In genomic region chr1:36744268-36744944, GRCm38 (mm10) we compare ENCODE assay signal across 8 mouse cellular contexts. TPM values are rescaled to one million over a fixed set of nuclear protein-coding genes. Genes with fewer than 3 reads are reported as not detected.
DNase-seq lines count a peak whose midpoint lies in the region; ATAC-seq and TF ChIP-seq lines count a peak whose summit lies in the region.

No protein-coding gene starts in this region.

- no peaks in the 10 kb centered on the region for H3K36me3 ChIP-seq in embryonic facial prominence, embryonic 13.5 days
- H3K36me3 ChIP-seq in heart, embryonic 11.5 days (ENCODE audit: control insufficient read depth, insufficient read depth, low read length): no peaks in the 10 kb centered on the region
- H3K36me3 ChIP-seq in kidney, embryonic 15.5 days: no peaks in the 10 kb centered on the region
- no peaks in the 10 kb centered on the region for H3K36me3 ChIP-seq in limb, embryonic 14.5 days (ENCODE audit: control insufficient read depth, insufficient read depth, low read length)
- H3K36me3 ChIP-seq in midbrain, embryonic 16.5 days (ENCODE audit: control insufficient read depth, insufficient read depth, low read length): no peaks in the 10 kb centered on the region

- no peak overlapping the region for H3K27ac ChIP-seq in embryonic facial prominence, embryonic 13.5 days
- H3K27ac ChIP-seq in heart, embryonic 11.5 days (ENCODE audit: low read depth, low read length): no peak overlapping the region
- no peak overlapping the region for H3K27ac ChIP-seq in kidney, embryonic 15.5 days
- no peak overlapping the region for H3K27ac ChIP-seq in limb, embryonic 14.5 days (replicated peaks; ENCODE audit: low read depth, low read length)
- H3K27ac ChIP-seq in midbrain, embryonic 16.5 days (ENCODE audit: low read length): peak overlapping the region; percentile 68

- peak; percentile 87 to 90 for DNase-seq in B cell, adult 2 months
- peak; percentile 60 to 74 for DNase-seq in adrenal gland, postnatal 36 days
- peak; percentile 66 for DNase-seq in limb, embryonic 14.5 days (ENCODE audit: low spot score)
- DNase-seq in spleen, postnatal 10 days (ENCODE audit: low spot score in 2 of 2): peak; percentile 61 to 82

- no peaks in the 10 kb centered on the region for H3K9me3 ChIP-seq in embryonic facial prominence, embryonic 13.5 days
- H3K9me3 ChIP-seq in heart, embryonic 11.5 days (replicated peaks; ENCODE audit: control insufficient read depth, low read length): no peaks in the 10 kb centered on the region
- no peaks in the 10 kb centered on the region for H3K9me3 ChIP-seq in kidney, embryonic 15.5 days (replicated peaks)
- no peaks in the 10 kb centered on the region for H3K9me3 ChIP-seq in limb, embryonic 14.5 days (ENCODE audit: control insufficient read depth, low read length)
- no peaks in the 10 kb centered on the region for H3K9me3 ChIP-seq in midbrain, embryonic 16.5 days (replicated peaks; ENCODE audit: control insufficient read depth, low read length, poor library complexity, severe bottlenecking)

- peak overlapping the region; percentile 21 for H3K4me3 ChIP-seq in embryonic facial prominence, embryonic 13.5 days
- H3K4me3 ChIP-seq in heart, embryonic 11.5 days (ENCODE audit: low read depth, low read length): 0 out of 2 replicates have a peak overlapping the region, but pooled peaks have one; percentile 18
- peak overlapping the region; percentile 22 for H3K4me3 ChIP-seq in kidney, embryonic 15.5 days (replicated peaks)
- H3K4me3 ChIP-seq in limb, embryonic 14.5 days (replicated peaks; ENCODE audit: low read length): 0 out of 2 replicates have a peak overlapping the region, but pooled peaks have one; percentile 7
- peak overlapping the region; percentile 24 for H3K4me3 ChIP-seq in midbrain, embryonic 16.5 days (ENCODE audit: low read depth, low read length)

- no peak for TF ChIP-seq POLR2A in limb, embryonic 14.5 days (IDR thresholded peaks at IDR 0.05; ENCODE audit: borderline replicate concordance, extremely low read depth, insufficient read depth, insufficient read length)

- peaks cover 13% of the 10 kb centered on the region for H3K27me3 ChIP-seq in embryonic facial prominence, embryonic 13.5 days
- peaks cover 4% of the 10 kb centered on the region; the same call in 1 of the 2 replicates for H3K27me3 ChIP-seq in heart, embryonic 11.5 days (ENCODE audit: control insufficient read depth, insufficient read depth, low read length)
- peaks cover 23% of the 10 kb centered on the region for H3K27me3 ChIP-seq in kidney, embryonic 15.5 days
- H3K27me3 ChIP-seq in limb, embryonic 14.5 days (ENCODE audit: control insufficient read depth, insufficient read depth, low read length): no peaks in the 10 kb centered on the region; the same call in 1 of the 2 replicates
- H3K27me3 ChIP-seq in midbrain, embryonic 16.5 days (ENCODE audit: control insufficient read depth, insufficient read depth, low read depth, low read length): no peaks in the 10 kb centered on the region

- no peak overlapping the region for H3K9ac ChIP-seq in embryonic facial prominence, embryonic 13.5 days
- no peak overlapping the region for H3K9ac ChIP-seq in heart, embryonic 11.5 days (ENCODE audit: low read depth, low read length)
- H3K9ac ChIP-seq in kidney, embryonic 15.5 days: no peak overlapping the region
- no peak overlapping the region for H3K9ac ChIP-seq in limb, embryonic 14.5 days (ENCODE audit: low read depth, low read length, severe bottlenecking)
- peak overlapping the region; percentile 37; the same call in 1 of the 2 replicates for H3K9ac ChIP-seq in midbrain, embryonic 16.5 days (ENCODE audit: low read depth, low read length)

- peak overlapping the region; percentile 52 for H3K4me2 ChIP-seq in embryonic facial prominence, embryonic 13.5 days
- peak overlapping the region; percentile 31; the same call in 1 of the 2 replicates for H3K4me2 ChIP-seq in heart, embryonic 11.5 days
- H3K4me2 ChIP-seq in kidney, embryonic 15.5 days: peak overlapping the region; percentile 52
- peak overlapping the region; percentile 35 for H3K4me2 ChIP-seq in limb, embryonic 14.5 days (replicated peaks; ENCODE audit: low read depth, low read length, severe bottlenecking)
- H3K4me2 ChIP-seq in midbrain, embryonic 16.5 days (ENCODE audit: low read length): peak overlapping the region; percentile 58

- peaks cover 10% of the 10 kb centered on the region; the same call in 1 of the 2 replicates for H3K4me1 ChIP-seq in embryonic facial prominence, embryonic 13.5 days
- H3K4me1 ChIP-seq in heart, embryonic 11.5 days (ENCODE audit: control insufficient read depth, insufficient read depth, low read length): no peaks in the 10 kb centered on the region
- peaks cover 8% of the 10 kb centered on the region for H3K4me1 ChIP-seq in kidney, embryonic 15.5 days
- no peaks in the 10 kb centered on the region for H3K4me1 ChIP-seq in limb, embryonic 14.5 days (ENCODE audit: control insufficient read depth, insufficient read depth, low read length)
- peaks cover 6% of the 10 kb centered on the region; the same call in 1 of the 2 replicates for H3K4me1 ChIP-seq in midbrain, embryonic 16.5 days (ENCODE audit: control insufficient read depth, insufficient read depth, low read length)

- 24% methylated on average over 17 of the region's 17 CpGs for WGBS in embryonic facial prominence, embryonic 13.5 days
- 25% methylated on average over 17 of the region's 17 CpGs for WGBS in heart, embryonic 11.5 days (ENCODE audit: insufficient replicate concordance)
- WGBS in kidney, embryonic 15.5 days: 29% methylated on average over 17 of the region's 17 CpGs
- WGBS in limb, embryonic 14.5 days: 26% methylated on average over 17 of the region's 17 CpGs
- WGBS in midbrain, embryonic 16.5 days: 15% methylated on average over 17 of the region's 17 CpGs

- no peak for ATAC-seq in embryonic facial prominence, embryonic 13.5 days (ENCODE audit: insufficient number of reproducible peaks, insufficient read depth, low FRiP score, low TSS enrichment, low read depth)
- no peak; the same call in 1 of the 2 replicates for ATAC-seq in heart, embryonic 11.5 days (replicated peaks; ENCODE audit: insufficient number of reproducible peaks, low FRiP score, low TSS enrichment)
- 0 out of 2 replicates have a peak, but pooled peaks have one; percentile 56 for ATAC-seq in kidney, embryonic 15.5 days (replicated peaks; ENCODE audit: low FRiP score)
- no peak for ATAC-seq in limb, embryonic 14.5 days (ENCODE audit: low FRiP score, low read depth)
- ATAC-seq in midbrain, embryonic 16.5 days: peak; percentile 90

RNA-seq across cellular contexts. Expression of gene Zap70, which starts 17.2 kb away (rescaled TPM):
- total RNA-seq in adrenal gland, postnatal 36 days (2021): under 1 TPM; 0.53 to 0.56 TPM
- polyA plus RNA-seq in embryonic facial prominence, embryonic 13.5 days (2015; fragmentation: Nextera tagmentation; extraction: Ambion mirVana): 0.62 and 0.73 TPM in 2 replicates
- 0.18 and 0.26 TPM in 2 replicates for polyA plus RNA-seq in heart, embryonic 11.5 days (2014; fragmentation: Nextera tagmentation; extraction: Ambion mirVana)
- polyA plus RNA-seq in kidney, embryonic 15.5 days (2015; fragmentation: Nextera tagmentation; extraction: Ambion mirVana): 0.23 and 0.44 TPM in 2 replicates
- 0.88 and 1.2 TPM in 2 replicates for polyA plus RNA-seq in limb, embryonic 14.5 days (2012; rRNA removed)
- polyA plus RNA-seq in limb, embryonic 14.5 days (2014; fragmentation: Nextera tagmentation; extraction: Ambion mirVana): 0.54 and 0.91 TPM in 2 replicates
- polyA plus RNA-seq in midbrain, embryonic 16.5 days (2015; fragmentation: Nextera tagmentation; extraction: Ambion mirVana): 2.0 and 2.6 TPM in 2 replicates

RNA-seq across cellular contexts. Expression of gene Actr1b, which starts 30.2 kb away (rescaled TPM):
- 100 to 1,000 TPM; 136 to 141 TPM for total RNA-seq in adrenal gland, postnatal 36 days (2021)
- polyA plus RNA-seq in embryonic facial prominence, embryonic 13.5 days (2015; fragmentation: Nextera tagmentation; extraction: Ambion mirVana): 99.2 and 103 TPM in 2 replicates
- polyA plus RNA-seq in heart, embryonic 11.5 days (2014; fragmentation: Nextera tagmentation; extraction: Ambion mirVana): 79.4 and 99.8 TPM in 2 replicates
- polyA plus RNA-seq in kidney, embryonic 15.5 days (2015; fragmentation: Nextera tagmentation; extraction: Ambion mirVana): 102 and 112 TPM in 2 replicates
- 162 and 189 TPM in 2 replicates for polyA plus RNA-seq in limb, embryonic 14.5 days (2012; rRNA removed)
- polyA plus RNA-seq in limb, embryonic 14.5 days (2014; fragmentation: Nextera tagmentation; extraction: Ambion mirVana): 85.7 and 93.1 TPM in 2 replicates
- 92.3 and 106 TPM in 2 replicates for polyA plus RNA-seq in midbrain, embryonic 16.5 days (2015; fragmentation: Nextera tagmentation; extraction: Ambion mirVana)

RNA-seq across cellular contexts. Expression of gene 4933424G06Rik, which starts 34.5 kb away (rescaled TPM):
- not detected for total RNA-seq in adrenal gland, postnatal 36 days (2021)
- polyA plus RNA-seq in embryonic facial prominence, embryonic 13.5 days (2015; fragmentation: Nextera tagmentation; extraction: Ambion mirVana): 0.21 and 0.25 TPM in 2 replicates
- 0.46 TPM in 1 of 2 replicates, not detected in the other for polyA plus RNA-seq in heart, embryonic 11.5 days (2014; fragmentation: Nextera tagmentation; extraction: Ambion mirVana)
- polyA plus RNA-seq in kidney, embryonic 15.5 days (2015; fragmentation: Nextera tagmentation; extraction: Ambion mirVana): not detected in 2 replicates
- polyA plus RNA-seq in limb, embryonic 14.5 days (2012; rRNA removed): 0.10 TPM in 1 of 2 replicates, not detected in the other
- polyA plus RNA-seq in limb, embryonic 14.5 days (2014; fragmentation: Nextera tagmentation; extraction: Ambion mirVana): not detected in 2 replicates
- 0.75 and 1.2 TPM in 2 replicates for polyA plus RNA-seq in midbrain, embryonic 16.5 days (2015; fragmentation: Nextera tagmentation; extraction: Ambion mirVana)

RNA-seq across cellular contexts. Expression of gene Cox5b, which starts 53.2 kb away (rescaled TPM):
- 100 to 1,000 TPM; 841 to 851 TPM for total RNA-seq in adrenal gland, postnatal 36 days (2021)
- polyA plus RNA-seq in embryonic facial prominence, embryonic 13.5 days (2015; fragmentation: Nextera tagmentation; extraction: Ambion mirVana): 510 and 517 TPM in 2 replicates
- polyA plus RNA-seq in heart, embryonic 11.5 days (2014; fragmentation: Nextera tagmentation; extraction: Ambion mirVana): 1,165 and 1,189 TPM in 2 replicates
- polyA plus RNA-seq in kidney, embryonic 15.5 days (2015; fragmentation: Nextera tagmentation; extraction: Ambion mirVana): 702 and 727 TPM in 2 replicates
- 291 and 342 TPM in 2 replicates for polyA plus RNA-seq in limb, embryonic 14.5 days (2012; rRNA removed)
- polyA plus RNA-seq in limb, embryonic 14.5 days (2014; fragmentation: Nextera tagmentation; extraction: Ambion mirVana): 544 and 588 TPM in 2 replicates
- polyA plus RNA-seq in midbrain, embryonic 16.5 days (2015; fragmentation: Nextera tagmentation; extraction: Ambion mirVana): 577 and 626 TPM in 2 replicates

Comparison
In these comparisons a context has a peak if more than half of its experiments do, and no peak if none do; other contexts are left out.
1. ATAC-seq: peak in kidney, embryonic 15.5 days (single experiment) and midbrain, embryonic 16.5 days (single experiment); none in embryonic facial prominence, embryonic 13.5 days (single experiment), heart, embryonic 11.5 days (single experiment) and limb, embryonic 14.5 days (single experiment).
2. Peak in every context shown above with its lines, with median percentiles within 50 percentile points of each other: DNase-seq, H3K4me2 ChIP-seq and H3K4me3 ChIP-seq.